Mouse (Mus musculus): Measurements from ENCODE around the gene Gm21292.
"Not testable (repeated sequence)": the region's sequence is repeated elsewhere in the genome, so short reads cannot be mapped to it uniquely, and the experiment has no call there.

Gm21292 gene

GRCm38 (mm10) chrY:9133824-9134223, at the start of gene Gm21292:
Gene Gm21292 (minus strand): TSS chrY:9133924.
- DNase-seq (ENCODE audit: low spot score in 2 of 2) = not testable (repeated sequence)
